Mouse (Mus musculus): Measurements from ENCODE around the gene Igsf21. TPM values are rescaled to one million over a fixed set of nuclear protein-coding genes. Genes with fewer than 3 reads are reported as not detected.

Igsf21 gene
- 1.7 and 2.8 TPM in 2 replicates for polyA plus RNA-seq (2014; fragmentation: Nextera tagmentation; extraction: Ambion mirVana)

- WGBS = 3% methylated on average over 34 of the region's 90 CpGs
- ATAC-seq (ENCODE audit: low read depth) (peak; percentile 51; the same call in 1 of the 2 replicates), DNase-seq (ENCODE audit: low spot score) (peak; percentile 49)
- H3K4me2 ChIP-seq (ENCODE audit: low read depth, low read length) = peak within 1 kb of the TSS; percentile 55
- H3K36me3 ChIP-seq (ENCODE audit: control insufficient read depth, insufficient read depth, low read length) = no peaks in the 10 kb centered on the region
- H3K27me3 ChIP-seq (replicated peaks; ENCODE audit: control insufficient read depth, insufficient read depth, low read length) = peaks cover 86% of the 10 kb centered on the region
- no peaks in the 10 kb centered on the region for H3K9me3 ChIP-seq (ENCODE audit: control insufficient read depth, low read length)
- H3K4me3 ChIP-seq (ENCODE audit: low read depth, low read length) = peak within 1 kb of the TSS; percentile 37
- no peaks in the 10 kb centered on the region for H3K4me1 ChIP-seq (ENCODE audit: control insufficient read depth, insufficient read depth, low read length)
- H3K27ac ChIP-seq (replicated peaks; ENCODE audit: low read depth, low read length) = no peak within 1 kb of the TSS
- H3K9ac ChIP-seq (ENCODE audit: low read depth, low read length) = peak within 1 kb of the TSS; percentile 34; the same call in 1 of the 2 replicates
Observed at GRCm38 (mm10) chr4:140246180-140247005, at the start of gene Igsf21. Gene Igsf21 (minus strand): TSS chr4:140246784.

GRCm38 (mm10) chr4:140285726-140286316 is 39.2 kb upstream of the Igsf21 start:
- Histone ChIP-seq H3K36me3 (ENCODE audit: control insufficient read depth, insufficient read depth, low read length) (no peaks in the 10 kb centered on the region), H3K4me1 (ENCODE audit: control insufficient read depth, insufficient read depth, low read length) (no peaks in the 10 kb centered on the region), H3K27me3 (replicated peaks; ENCODE audit: control insufficient read depth, insufficient read depth, low read length) (no peaks in the 10 kb centered on the region), H3K9ac (ENCODE audit: low read depth, low read length) (no peak overlapping the region), H3K27ac (replicated peaks; ENCODE audit: low read depth, low read length) (no peak overlapping the region), H3K9me3 (ENCODE audit: control insufficient read depth, low read length) (no peaks in the 10 kb centered on the region), H3K4me2 (ENCODE audit: low read depth, low read length) (no peak overlapping the region), H3K4me3 (ENCODE audit: low read depth, low read length) (no peak overlapping the region)
- no peak for DNase-seq (ENCODE audit: low spot score)
- no peak for ATAC-seq (ENCODE audit: low read depth)
- 73% methylated on average over 5 of the region's 5 CpGs for whole genome bisulfite sequencing

GRCm38 (mm10) chr4:140283398-140283797 is 36.8 kb upstream of the Igsf21 start:
- 0% methylated on average over 1 of the region's 2 CpGs for WGBS
- ATAC-seq (ENCODE audit: low read depth) = 0 out of 2 replicates have a peak, but pooled peaks have one; percentile 37
- H3K27ac ChIP-seq (replicated peaks; ENCODE audit: low read depth, low read length) = no peak overlapping the region

GRCm38 (mm10) chr4:140278269-140278668 is 31.7 kb upstream of the Igsf21 start:
- Histone ChIP-seq H3K27me3 (replicated peaks; ENCODE audit: control insufficient read depth, insufficient read depth, low read length) (no peaks in the 10 kb centered on the region), H3K4me3 (ENCODE audit: low read depth, low read length) (no peak overlapping the region), H3K9ac (ENCODE audit: low read depth, low read length) (no peak overlapping the region), H3K4me2 (ENCODE audit: low read depth, low read length) (no peak overlapping the region), H3K4me1 (ENCODE audit: control insufficient read depth, insufficient read depth, low read length) (no peaks in the 10 kb centered on the region), H3K27ac (replicated peaks; ENCODE audit: low read depth, low read length) (no peak overlapping the region), H3K9me3 (ENCODE audit: control insufficient read depth, low read length) (no peaks in the 10 kb centered on the region), H3K36me3 (ENCODE audit: control insufficient read depth, insufficient read depth, low read length) (no peaks in the 10 kb centered on the region)
- DNase-seq (ENCODE audit: low spot score) (no peak), ATAC-seq (ENCODE audit: low read depth) (no peak)
- 93% methylated on average over 2 of the region's 2 CpGs for WGBS

More at GRCm38 (mm10) chr4:140283398-140283797, 36.8 kb upstream of the Igsf21 start:
- H3K9me3 ChIP-seq (ENCODE audit: control insufficient read depth, low read length) = no peaks in the 10 kb centered on the region
- H3K4me1 ChIP-seq (ENCODE audit: control insufficient read depth, insufficient read depth, low read length) = no peaks in the 10 kb centered on the region
- DNase-seq (ENCODE audit: low spot score) = peak; percentile 84
- H3K27me3 ChIP-seq (replicated peaks; ENCODE audit: control insufficient read depth, insufficient read depth, low read length) = no peaks in the 10 kb centered on the region
- H3K4me3 ChIP-seq (ENCODE audit: low read depth, low read length) = no peak overlapping the region
- no peak overlapping the region for H3K4me2 ChIP-seq (ENCODE audit: low read depth, low read length)
- H3K9ac ChIP-seq (ENCODE audit: low read depth, low read length) = no peak overlapping the region
- no peaks in the 10 kb centered on the region for H3K36me3 ChIP-seq (ENCODE audit: control insufficient read depth, insufficient read depth, low read length)

GRCm38 (mm10) chr4:140271913-140272312 is 25.3 kb upstream of the Igsf21 start:
- ATAC-seq (ENCODE audit: low read depth) (no peak), DNase-seq (ENCODE audit: low spot score) (no peak)
- WGBS = 91% methylated on average over 5 of the region's 5 CpGs

GRCm38 (mm10) chr4:140270451-140270850 is 23.9 kb upstream of the Igsf21 start:
- no peak overlapping the region for H3K9ac ChIP-seq (ENCODE audit: low read depth, low read length)
- no peak overlapping the region for H3K27ac ChIP-seq (replicated peaks; ENCODE audit: low read depth, low read length)
- no peak overlapping the region for H3K4me3 ChIP-seq (ENCODE audit: low read depth, low read length)
- peak; percentile 26 for DNase-seq (ENCODE audit: low spot score)
- no peaks in the 10 kb centered on the region for H3K4me1 ChIP-seq (ENCODE audit: control insufficient read depth, insufficient read depth, low read length)
- WGBS = 60% methylated on average over 7 of the region's 7 CpGs
- H3K9me3 ChIP-seq (ENCODE audit: control insufficient read depth, low read length) = no peaks in the 10 kb centered on the region
- 0 out of 2 replicates have a peak, but pooled peaks have one; percentile 37 for ATAC-seq (ENCODE audit: low read depth)
- H3K4me2 ChIP-seq (ENCODE audit: low read depth, low read length) = no peak overlapping the region
- no peaks in the 10 kb centered on the region for H3K27me3 ChIP-seq (replicated peaks; ENCODE audit: control insufficient read depth, insufficient read depth, low read length)
- H3K36me3 ChIP-seq (ENCODE audit: control insufficient read depth, insufficient read depth, low read length) = no peaks in the 10 kb centered on the region

More at GRCm38 (mm10) chr4:140271913-140272312, 25.3 kb upstream of the Igsf21 start:
- Histone ChIP-seq H3K36me3 (ENCODE audit: control insufficient read depth, insufficient read depth, low read length) (no peaks in the 10 kb centered on the region), H3K27me3 (replicated peaks; ENCODE audit: control insufficient read depth, insufficient read depth, low read length) (no peaks in the 10 kb centered on the region), H3K27ac (replicated peaks; ENCODE audit: low read depth, low read length) (no peak overlapping the region), H3K4me3 (ENCODE audit: low read depth, low read length) (no peak overlapping the region), H3K9me3 (ENCODE audit: control insufficient read depth, low read length) (no peaks in the 10 kb centered on the region), H3K4me1 (ENCODE audit: control insufficient read depth, insufficient read depth, low read length) (no peaks in the 10 kb centered on the region), H3K4me2 (ENCODE audit: low read depth, low read length) (no peak overlapping the region), H3K9ac (ENCODE audit: low read depth, low read length) (no peak overlapping the region)

- H3K9ac ChIP-seq (ENCODE audit: low read depth, low read length) = no peak overlapping the region
- 83% methylated on average over 15 of the region's 15 CpGs for whole genome bisulfite sequencing
- no peak for ATAC-seq (ENCODE audit: low read depth)
Observed at GRCm38 (mm10) chr4:140269184-140269840, 22.7 kb upstream of the Igsf21 start.

GRCm38 (mm10) chr4:140267835-140268234 is 21.3 kb upstream of the Igsf21 start:
- Histone ChIP-seq H3K36me3 (ENCODE audit: control insufficient read depth, insufficient read depth, low read length) (no peaks in the 10 kb centered on the region), H3K4me2 (ENCODE audit: low read depth, low read length) (no peak overlapping the region), H3K27ac (replicated peaks; ENCODE audit: low read depth, low read length) (no peak overlapping the region), H3K4me3 (ENCODE audit: low read depth, low read length) (no peak overlapping the region), H3K9ac (ENCODE audit: low read depth, low read length) (no peak overlapping the region), H3K27me3 (replicated peaks; ENCODE audit: control insufficient read depth, insufficient read depth, low read length) (no peaks in the 10 kb centered on the region), H3K9me3 (ENCODE audit: control insufficient read depth, low read length) (no peaks in the 10 kb centered on the region), H3K4me1 (ENCODE audit: control insufficient read depth, insufficient read depth, low read length) (no peaks in the 10 kb centered on the region)
- DNase-seq (ENCODE audit: low spot score) (no peak), ATAC-seq (ENCODE audit: low read depth) (no peak)
- 74% methylated on average over 9 of the region's 9 CpGs for WGBS

More at GRCm38 (mm10) chr4:140269184-140269840, 22.7 kb upstream of the Igsf21 start:
- Histone ChIP-seq H3K27me3 (replicated peaks; ENCODE audit: control insufficient read depth, insufficient read depth, low read length) (no peaks in the 10 kb centered on the region), H3K27ac (replicated peaks; ENCODE audit: low read depth, low read length) (no peak overlapping the region), H3K4me2 (ENCODE audit: low read depth, low read length) (no peak overlapping the region), H3K36me3 (ENCODE audit: control insufficient read depth, insufficient read depth, low read length) (no peaks in the 10 kb centered on the region), H3K4me3 (ENCODE audit: low read depth, low read length) (no peak overlapping the region), H3K4me1 (ENCODE audit: control insufficient read depth, insufficient read depth, low read length) (no peaks in the 10 kb centered on the region), H3K9me3 (ENCODE audit: control insufficient read depth, low read length) (no peaks in the 10 kb centered on the region)
- DNase-seq (ENCODE audit: low spot score) = no peak
